Mouse (Mus musculus): ENCODE data around the gene Spsb4. TPM values are rescaled to one million over a fixed set of nuclear protein-coding genes. Genes with fewer than 3 reads are reported as not detected.

Spsb4 gene
- total and polyA plus RNA-seq, 3 experiments = not detected

- no peaks in the 10 kb centered on the region for H3K36me3 ChIP-seq (ENCODE audit: control insufficient read depth in 1 of 2, insufficient read depth in 2 of 2, low read length in 2 of 2)
- no peak overlapping the region for H3K27ac ChIP-seq (ENCODE audit: control insufficient read depth, low read depth, low read length)
- H3K4me1 ChIP-seq (ENCODE audit: control insufficient read depth in 1 of 2, insufficient read depth in 2 of 2, low read length in 2 of 2) = no peaks in the 10 kb centered on the region
- TF ChIP-seq SMC3 (IDR thresholded peaks at IDR 0.05; ENCODE audit: low read depth, low read length) (no peak), UBTF (IDR thresholded peaks at IDR 0.05; ENCODE audit: borderline replicate concordance, insufficient read depth, low read depth, low read length) (no peak), POLR2AphosphoS2 (IDR thresholded peaks at IDR 0.05; ENCODE audit: low read length) (no peak), GABPA (IDR thresholded peaks at IDR 0.05; ENCODE audit: low read depth, low read length) (no peak), MEF2A (IDR thresholded peaks at IDR 0.05; ENCODE audit: extremely low read depth, insufficient replicate concordance, low read depth, low read length, poor library complexity, severe bottlenecking) (no peak), NELFE (IDR thresholded peaks at IDR 0.05; ENCODE audit: low read depth, low read length) (no peak), TCF12 (IDR thresholded peaks at IDR 0.05; ENCODE audit: low read depth, low read length) (no peak), CHD2 (IDR thresholded peaks at IDR 0.05; ENCODE audit: low read length) (no peak), NRF1 (IDR thresholded peaks at IDR 0.05; ENCODE audit: insufficient read depth, low read depth, low read length, poor library complexity, severe bottlenecking) (no peak), EP300 (IDR thresholded peaks at IDR 0.05; ENCODE audit: low read depth in 1 of 2, low read length in 2 of 2) (no peak), ZC3H11A (IDR thresholded peaks at IDR 0.05; ENCODE audit: low read depth, low read length) (no peak), ETS1 (IDR thresholded peaks at IDR 0.05; ENCODE audit: low read depth, low read length) (no peak), ELF1 (IDR thresholded peaks at IDR 0.05; ENCODE audit: low read depth, low read length) (no peak), MYB (IDR thresholded peaks at IDR 0.05; ENCODE audit: low read depth, low read length) (no peak), TBP (IDR thresholded peaks at IDR 0.05; ENCODE audit: low read depth, low read length) (no peak), CTCF (IDR thresholded peaks at IDR 0.05 in 2 of 3, conservative IDR thresholded peaks at IDR 0.05 in 1 of 3; ENCODE audit: control insufficient read depth in 1 of 3, insufficient read depth in 1 of 3, low read depth in 2 of 3, low read length in 3 of 3, poor library complexity in 1 of 3, severe bottlenecking in 1 of 3) (no peak), MAZ (IDR thresholded peaks at IDR 0.05; ENCODE audit: low read depth, low read length) (no peak), MAX (IDR thresholded peaks at IDR 0.05; ENCODE audit: low read length) (no peak)
- no peak overlapping the region for H3K4me3 ChIP-seq (ENCODE audit: control insufficient read depth in 1 of 2, insufficient read depth in 1 of 2, low read depth in 2 of 2, low read length in 2 of 2)
- H3K9me3 ChIP-seq (replicated peaks; ENCODE audit: insufficient read depth, low read length) = no peaks in the 10 kb centered on the region
- DNase-seq (ENCODE audit: low read depth, low spot score) = no peak
- H3K27me3 ChIP-seq (ENCODE audit: control insufficient read depth in 1 of 2, insufficient read depth in 2 of 2, low read length in 2 of 2) = no peaks in the 10 kb centered on the region
- H3K79me2 ChIP-seq (ENCODE audit: control insufficient read depth, insufficient read depth, low read length, poor library complexity) = no peaks in the 10 kb centered on the region
- no peak overlapping the region for H3K9ac ChIP-seq (ENCODE audit: control insufficient read depth, low read depth, low read length, poor library complexity, severe bottlenecking)
Observed at GRCm38 (mm10) chr9:96978147-96978782, 40.4 kb downstream of the Spsb4 start.

- no peak overlapping the region for H3K9ac ChIP-seq (ENCODE audit: control insufficient read depth, low read depth, low read length, poor library complexity, severe bottlenecking)
- TF ChIP-seq MAFK (IDR thresholded peaks at IDR 0.05; ENCODE audit: borderline replicate concordance, low read depth, low read length) (no peak), HCFC1 (IDR thresholded peaks at IDR 0.05; ENCODE audit: low read depth, low read length) (no peak), ETS1 (IDR thresholded peaks at IDR 0.05; ENCODE audit: low read depth, low read length) (no peak), MYB (IDR thresholded peaks at IDR 0.05; ENCODE audit: low read depth, low read length) (no peak), NRF1 (IDR thresholded peaks at IDR 0.05; ENCODE audit: insufficient read depth, low read depth, low read length, poor library complexity, severe bottlenecking) (no peak)
Observed at GRCm38 (mm10) chr9:96977287-96978145, 41.1 kb downstream of the Spsb4 start.

More at GRCm38 (mm10) chr9:96977287-96978145, 41.1 kb downstream of the Spsb4 start:
- Histone ChIP-seq H3K9me3 (replicated peaks; ENCODE audit: insufficient read depth, low read length) (no peaks in the 10 kb centered on the region), H3K4me3 (ENCODE audit: control insufficient read depth in 1 of 2, insufficient read depth in 1 of 2, low read depth in 2 of 2, low read length in 2 of 2) (no peak overlapping the region), H3K36me3 (ENCODE audit: control insufficient read depth in 1 of 2, insufficient read depth in 2 of 2, low read length in 2 of 2) (no peaks in the 10 kb centered on the region), H3K4me1 (ENCODE audit: control insufficient read depth in 1 of 2, insufficient read depth in 2 of 2, low read length in 2 of 2) (no peaks in the 10 kb centered on the region), H3K27ac (ENCODE audit: control insufficient read depth, low read depth, low read length) (no peak overlapping the region), H3K27me3 (ENCODE audit: control insufficient read depth in 1 of 2, insufficient read depth in 2 of 2, low read length in 2 of 2) (no peaks in the 10 kb centered on the region), H3K79me2 (ENCODE audit: control insufficient read depth, insufficient read depth, low read length, poor library complexity) (no peaks in the 10 kb centered on the region)
- DNase-seq (ENCODE audit: low read depth, low spot score) = no peak

Data from MEL (cell line).